Mouse (Mus musculus): Measurements from ENCODE around the gene Aspg.

GRCm38 (mm10) chr12:112145211-112145874 is 38.9 kb downstream of the Aspg start:
- no peak for TF ChIP-seq GATA1 (IDR thresholded peaks at IDR 0.05; ENCODE audit: low read length)
- TF ChIP-seq TAL1 (IDR thresholded peaks at IDR 0.05; ENCODE audit: low read length): no peak
